Mouse (Mus musculus): Measurements from ENCODE around the gene Rpl29.

Rpl29 gene

DNA sequence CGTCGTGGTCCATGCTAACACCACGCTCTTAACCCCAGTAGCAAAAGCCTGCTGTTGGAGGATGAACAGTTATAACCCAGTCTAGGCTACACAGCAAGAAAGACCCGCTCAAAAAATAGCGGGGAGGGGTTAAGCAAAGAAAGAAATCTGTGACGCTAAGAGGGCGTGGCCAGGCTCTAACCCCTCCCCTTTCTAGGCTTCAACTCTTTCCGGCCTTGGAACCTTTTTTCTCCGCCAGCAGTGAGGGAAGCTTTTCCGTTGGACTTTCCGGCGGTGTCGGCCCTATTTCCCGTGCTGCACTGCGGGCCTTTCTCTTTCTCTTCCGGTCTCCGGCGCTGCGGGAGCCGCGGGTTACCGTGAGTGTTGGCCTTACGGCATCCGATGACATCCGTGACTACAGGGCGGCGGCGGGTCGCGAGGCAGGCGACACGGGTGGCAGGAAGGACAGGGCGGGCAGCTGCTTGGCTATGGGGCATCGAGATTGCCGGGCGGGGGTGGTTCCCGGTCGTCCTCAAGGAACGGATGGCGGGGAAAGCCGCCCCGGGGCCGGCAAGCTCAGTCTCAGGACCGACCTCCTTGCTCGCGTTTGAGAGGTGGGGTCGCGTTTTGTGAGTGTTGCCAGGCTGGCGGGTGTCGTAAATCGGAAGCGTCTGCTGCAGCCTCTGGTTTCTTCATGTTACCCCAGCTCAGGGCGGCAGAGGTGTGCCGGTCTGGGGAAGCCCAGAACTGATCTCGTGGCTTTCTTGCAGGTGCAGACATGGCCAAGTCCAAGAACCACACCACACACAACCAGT is at the start of gene Rpl29:
TSS of gene Rpl29 (plus strand) at position 234 of the 794 bp plus-strand sequence.
- DNase-seq = peak; percentile 93

GRCm38 (mm10) chr9:106386181-106386864 is 42.9 kb upstream of the Rpl29 start:
- no peak for DNase-seq

- no peak for DNase-seq
Measured at GRCm38 (mm10) chr9:106392828-106393527, 36.3 kb upstream of the Rpl29 start.

GRCm38 (mm10) chr9:106393548-106393947 is 35.7 kb upstream of the Rpl29 start:
- no peak for DNase-seq

DNA sequence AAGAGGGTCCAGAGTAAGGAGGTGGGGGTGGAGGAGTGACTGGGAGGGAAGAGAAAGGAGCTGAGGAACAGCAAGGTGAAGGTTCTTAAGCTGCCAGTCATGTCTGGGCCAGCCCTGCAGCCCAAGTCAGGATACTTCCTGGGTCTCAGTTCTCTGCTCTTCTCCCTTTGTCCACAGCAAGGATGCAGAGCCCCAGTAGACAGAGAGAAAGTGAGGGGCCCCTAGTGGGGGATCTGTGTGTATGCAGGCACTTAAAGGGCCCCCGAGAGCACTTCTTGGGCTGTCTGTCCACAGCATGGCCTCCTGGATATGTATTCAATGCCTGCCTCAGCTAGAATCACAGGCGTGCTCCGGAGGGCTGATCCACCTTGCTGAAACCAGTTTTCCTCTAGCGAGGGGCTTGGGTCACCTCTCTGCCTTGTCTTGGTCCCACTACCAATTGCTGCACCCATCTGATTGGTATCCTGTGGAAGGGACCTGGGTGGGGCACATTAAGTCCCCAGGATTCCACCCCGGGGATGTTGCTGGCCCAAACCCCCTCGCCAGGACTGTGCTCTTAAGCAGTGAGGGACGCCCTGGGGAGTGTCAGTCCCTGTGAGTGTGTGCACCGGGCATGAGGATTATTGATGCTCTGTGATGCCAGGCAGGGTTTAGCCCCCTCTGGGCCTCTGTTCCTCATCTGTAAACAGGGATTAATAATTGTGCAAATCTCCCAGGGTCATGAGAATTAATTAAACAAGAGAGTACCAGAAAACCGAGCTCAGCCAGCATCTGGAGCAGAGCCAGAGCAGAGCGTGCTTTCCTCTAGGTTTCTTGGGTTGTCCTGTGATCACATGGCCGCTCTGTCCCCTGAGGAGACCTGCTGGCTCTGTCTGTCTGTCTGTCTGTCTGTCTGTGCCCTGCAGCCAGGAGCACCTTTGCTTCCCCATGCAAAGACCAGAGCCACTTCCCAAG is 34.3 kb upstream of the Rpl29 start:
- no peak for DNase-seq

DNA sequence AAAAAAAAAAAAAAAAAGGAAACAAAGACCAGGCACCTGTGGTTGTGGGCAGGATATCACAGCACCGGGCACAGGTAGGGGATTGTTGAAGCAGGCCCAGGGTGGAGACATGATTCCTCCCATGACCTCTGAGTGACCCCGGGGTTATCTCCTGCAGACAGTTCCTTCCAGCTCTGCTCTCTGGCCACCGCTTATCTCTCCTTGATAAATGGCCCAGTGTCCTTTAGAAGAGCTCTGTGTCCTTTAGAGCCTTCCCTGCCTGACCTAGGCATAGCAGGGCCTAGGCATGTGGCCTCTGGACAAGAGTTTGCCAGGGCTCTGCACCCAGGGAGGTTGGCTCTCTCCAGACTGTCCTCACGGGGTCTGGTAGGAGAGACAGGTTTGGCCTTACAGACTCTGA is 31.5 kb upstream of the Rpl29 start:
- no peak for DNase-seq

DNA sequence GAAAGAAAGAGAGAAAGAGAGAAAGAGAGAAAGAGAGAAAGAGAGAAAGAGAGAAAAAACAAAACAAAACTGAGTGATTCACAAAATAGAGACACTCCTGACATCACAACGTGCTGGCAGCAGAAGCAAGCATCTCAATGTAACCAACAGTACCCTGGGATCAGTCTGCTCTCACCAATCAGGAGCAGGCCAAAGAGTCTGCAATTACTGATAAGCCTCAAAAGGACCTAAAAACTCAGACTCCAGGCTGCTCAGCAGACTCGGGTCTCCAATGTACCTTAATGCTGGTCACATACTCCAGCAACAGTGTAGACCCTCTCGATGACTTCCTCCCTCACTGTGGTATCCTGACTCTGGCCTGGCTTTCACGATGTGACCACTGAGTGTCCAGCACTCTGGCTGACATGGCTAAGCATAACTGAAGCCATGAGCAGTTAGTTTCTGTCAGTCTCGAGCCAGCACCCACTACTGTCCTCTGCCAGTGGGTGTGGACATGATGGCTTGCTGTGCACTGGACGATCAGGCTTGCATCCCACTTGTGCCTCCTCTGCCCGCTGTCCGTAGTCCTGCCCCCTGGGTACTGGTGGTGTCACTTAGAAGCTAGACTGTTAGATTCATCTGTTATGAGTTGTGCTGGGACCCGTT is 30.5 kb upstream of the Rpl29 start:
- DNase-seq = no peak

DNA sequence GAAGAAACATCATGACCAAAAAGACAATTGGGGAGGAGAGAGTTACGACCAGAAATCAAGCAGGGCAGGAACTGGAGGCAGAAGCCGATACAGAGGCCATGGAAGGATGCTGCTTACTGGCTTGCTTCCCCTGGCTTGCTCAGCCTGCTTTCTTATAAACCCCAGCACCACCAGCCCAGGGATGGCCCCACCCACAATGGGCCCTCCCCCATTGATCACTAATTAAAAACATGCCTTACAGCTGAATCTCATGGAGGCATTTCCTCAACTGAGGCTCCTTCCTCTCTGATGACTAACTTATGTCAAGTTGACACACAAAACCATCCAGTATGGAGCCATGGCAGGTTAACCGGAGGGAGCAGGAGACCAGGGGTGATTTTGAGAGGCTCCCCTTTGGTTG is 29.4 kb upstream of the Rpl29 start:
- no peak for DNase-seq

GRCm38 (mm10) chr9:106402149-106402548 is 27.1 kb upstream of the Rpl29 start:
- DNase-seq = no peak

GRCm38 (mm10) chr9:106402607-106403375 is 26.5 kb upstream of the Rpl29 start:
- DNase-seq = peak; percentile 79

DNA sequence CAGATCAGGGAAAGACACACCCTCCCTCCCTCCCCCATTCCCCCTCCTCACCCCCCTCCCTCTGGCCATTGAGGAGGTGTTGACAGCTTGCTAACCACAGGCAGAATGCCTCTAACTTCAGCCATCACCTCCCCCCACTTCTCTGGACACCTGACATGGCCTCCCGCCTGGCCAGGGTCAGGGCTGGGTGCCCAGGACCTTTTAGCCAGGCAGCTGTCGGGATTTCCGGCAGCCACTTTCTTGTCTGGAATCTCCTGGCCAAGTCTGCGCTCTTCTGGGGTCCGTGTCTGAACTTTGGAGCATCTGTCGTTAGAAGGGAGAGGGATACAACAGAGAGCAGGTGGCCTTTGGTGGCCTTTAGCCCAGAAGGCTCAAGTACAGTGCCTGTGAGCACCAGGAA is 24.0 kb upstream of the Rpl29 start:
- no peak for DNase-seq

DNA sequence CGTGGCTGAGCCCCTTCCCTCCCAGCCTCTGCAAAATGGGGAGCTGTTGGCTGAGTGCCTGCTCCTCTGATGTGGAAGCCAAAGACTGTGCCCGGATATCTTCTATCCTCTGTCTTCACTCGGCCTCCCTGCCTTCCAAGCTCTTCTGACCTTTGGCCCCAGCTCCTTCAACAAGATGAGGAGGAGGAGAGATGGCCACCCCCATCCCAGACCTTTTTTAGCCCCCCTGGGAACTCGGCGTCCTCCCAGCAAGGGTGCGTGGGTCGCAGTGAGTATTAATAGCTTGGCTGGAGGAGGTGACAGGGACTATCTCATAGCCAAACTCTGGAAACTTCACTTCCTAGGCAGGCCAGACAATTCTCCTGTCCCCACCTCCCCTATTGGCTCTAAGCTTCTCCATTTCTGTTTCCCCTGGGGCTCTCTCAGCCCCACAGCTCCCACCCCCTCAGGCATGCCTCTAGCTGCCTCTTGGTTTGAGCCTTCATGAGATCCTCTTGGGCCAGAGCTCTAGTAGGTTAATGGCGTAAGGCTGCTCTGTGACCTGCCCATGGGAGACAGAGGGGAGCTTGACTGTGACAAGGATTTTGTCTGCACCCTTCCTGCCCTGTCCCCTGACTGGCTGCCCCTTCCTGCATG is 22.7 kb upstream of the Rpl29 start:
- DNase-seq = no peak

GRCm38 (mm10) chr9:106409096-106409495 is 20.2 kb upstream of the Rpl29 start:
- no peak for DNase-seq

- no peak for DNase-seq
Measured at GRCm38 (mm10) chr9:106410086-106410650, 19.1 kb upstream of the Rpl29 start.

DNA sequence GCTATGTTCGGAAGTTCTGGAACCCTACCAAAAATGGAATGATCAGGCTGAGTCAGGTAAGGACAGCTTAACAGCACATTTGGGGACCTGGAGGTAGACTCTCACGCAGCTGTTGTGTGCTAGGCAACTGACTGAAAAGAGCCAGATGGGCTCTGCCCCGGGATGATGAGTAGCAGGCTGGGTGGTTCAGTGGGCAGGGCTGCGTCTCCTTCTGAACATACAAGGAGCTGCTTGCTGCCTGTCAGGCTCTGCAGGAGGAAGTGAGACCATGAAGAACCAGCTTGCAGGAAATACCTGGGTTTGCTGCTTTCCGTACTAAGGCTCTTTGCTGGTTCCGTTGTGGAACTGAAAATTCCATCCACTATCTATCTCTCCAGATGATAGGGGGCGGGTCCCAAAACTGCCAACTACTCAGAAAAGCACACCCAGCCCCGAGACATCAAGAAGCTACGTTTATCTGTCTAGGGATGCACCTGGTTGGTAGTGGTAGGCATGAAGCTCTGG is 18.1 kb upstream of the Rpl29 start:
- peak; percentile 65 for DNase-seq

- no peak for DNase-seq
Measured at GRCm38 (mm10) chr9:106411729-106412128, 17.5 kb upstream of the Rpl29 start.

- no peak for DNase-seq
Measured at GRCm38 (mm10) chr9:106412210-106412609, 17.0 kb upstream of the Rpl29 start.

GRCm38 (mm10) chr9:106413606-106414005 is 15.6 kb upstream of the Rpl29 start:
- DNase-seq = no peak

GRCm38 (mm10) chr9:106416826-106417225 is 12.4 kb upstream of the Rpl29 start:
- DNase-seq = no peak
